Mouse (Mus musculus) T-cell, adult 2 months (primary cell): Measurements from ENCODE around the gene Sh3bp2.

Experiments
- DNase-seq: peaks from one replicate; pipeline ENCODE4 v3.0.0; 2022; ENCODE audit warnings: low spot score

Gene Sh3bp2

DNA sequence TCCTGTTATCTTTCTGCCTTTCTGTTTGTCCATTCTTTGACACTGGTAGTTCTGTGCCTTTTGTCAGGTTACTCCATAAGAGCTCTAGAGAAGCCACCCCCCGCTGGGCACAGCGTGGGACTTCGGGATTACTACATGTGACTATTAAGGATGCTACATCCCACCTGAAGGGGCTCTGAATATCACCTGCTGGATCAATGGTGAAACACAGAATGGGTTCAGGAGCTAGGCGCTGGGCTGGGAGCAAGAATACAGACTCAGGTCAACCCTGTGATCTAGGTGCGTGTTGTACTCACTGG is 788 bp downstream of the Sh3bp2 start:
- no peak for DNase-seq

GRCm38 (mm10) chr5:34527352-34527751 is 1.7 kb downstream of the Sh3bp2 start:
- DNase-seq: no peak

- no peak for DNase-seq
These were observed 3.1 kb downstream of the Sh3bp2 start for GRCm38 (mm10) chr5:34528724-34529123.

- DNase-seq: no peak
These were observed 4.5 kb downstream of the Sh3bp2 start for GRCm38 (mm10) chr5:34530116-34530515.

DNA sequence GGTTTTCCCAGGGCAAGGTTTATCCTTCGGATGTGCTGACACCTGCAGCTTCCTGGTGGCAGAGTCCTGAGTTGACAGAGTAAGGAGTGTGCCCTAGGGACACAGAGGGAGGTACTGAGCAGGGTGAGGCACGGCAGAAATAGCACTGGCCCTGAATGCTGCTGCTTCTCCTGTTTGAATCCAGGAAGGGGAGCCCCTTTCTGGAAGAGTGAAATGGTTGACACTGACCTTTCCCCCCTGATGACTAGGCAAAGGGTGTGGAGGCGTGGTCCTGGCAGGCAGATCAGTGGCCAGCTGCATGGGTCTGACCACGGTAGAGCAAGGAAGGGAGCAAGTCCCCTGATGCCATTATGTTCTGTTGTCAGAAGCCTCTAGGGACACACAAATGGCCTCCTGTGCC is 5.0 kb downstream of the Sh3bp2 start:
- DNase-seq: no peak

- DNase-seq: no peak
These were observed 7.4 kb downstream of the Sh3bp2 start for GRCm38 (mm10) chr5:34533066-34533465.

DNA sequence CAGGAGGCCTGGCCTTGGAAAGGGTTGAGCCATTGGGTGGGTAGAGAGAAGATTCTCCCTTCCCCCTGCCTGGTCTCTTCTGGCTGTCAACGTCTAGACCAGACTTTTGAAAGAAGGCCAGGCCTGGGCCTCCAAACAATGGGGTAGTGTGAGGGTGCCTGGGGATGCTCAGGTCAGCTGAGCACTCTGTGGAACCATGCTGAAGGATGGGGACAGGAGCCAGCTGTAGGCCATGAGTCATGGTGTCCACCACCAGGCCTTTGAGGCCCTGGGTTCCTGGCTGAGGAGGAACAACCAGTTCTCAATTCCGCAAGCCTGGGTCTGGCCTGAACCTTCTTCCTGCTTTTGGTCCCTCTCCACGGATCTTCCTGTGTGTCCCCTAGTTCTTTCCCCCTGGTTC is 8.2 kb downstream of the Sh3bp2 start:
- no peak for DNase-seq

DNA sequence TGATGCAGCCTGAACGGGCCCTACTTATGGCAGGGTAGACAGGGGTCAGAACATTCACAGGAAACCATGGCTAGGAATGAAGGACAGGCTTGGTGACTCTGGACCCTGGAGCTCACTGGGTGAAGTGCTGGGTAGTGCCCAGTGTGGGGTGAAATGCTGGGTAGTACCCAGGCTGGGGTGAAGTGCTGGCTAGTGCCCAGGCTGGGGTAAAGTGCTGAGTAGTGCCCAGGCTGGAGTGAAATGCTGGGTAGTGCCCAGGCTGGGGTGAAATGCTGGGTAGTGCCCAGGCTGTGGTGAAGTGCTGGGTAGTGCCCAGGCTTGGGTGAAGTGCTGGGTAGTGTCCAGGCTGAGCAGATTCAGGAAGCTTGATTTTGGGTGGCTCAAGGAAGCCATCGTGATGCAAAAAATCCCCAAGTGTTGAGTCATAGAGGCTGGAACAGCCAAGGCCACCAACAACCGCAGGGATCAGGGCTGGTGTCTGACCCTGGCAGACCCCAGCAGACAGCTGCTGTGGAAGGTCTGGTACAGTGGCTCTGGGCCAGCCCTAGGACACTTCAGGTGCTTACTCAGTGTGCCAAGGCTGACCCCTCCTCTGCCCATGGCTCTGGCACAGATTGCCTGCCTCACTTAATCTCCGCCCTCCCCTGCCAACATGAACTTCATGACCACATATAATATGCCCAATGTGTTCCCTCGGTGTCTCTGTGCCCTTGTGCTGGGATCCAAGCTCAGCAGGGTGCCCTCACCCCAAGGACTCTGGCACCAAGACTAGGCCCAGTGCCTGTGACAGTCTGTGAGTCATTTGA is 9.3 kb downstream of the Sh3bp2 start:
- DNase-seq: no peak

DNA sequence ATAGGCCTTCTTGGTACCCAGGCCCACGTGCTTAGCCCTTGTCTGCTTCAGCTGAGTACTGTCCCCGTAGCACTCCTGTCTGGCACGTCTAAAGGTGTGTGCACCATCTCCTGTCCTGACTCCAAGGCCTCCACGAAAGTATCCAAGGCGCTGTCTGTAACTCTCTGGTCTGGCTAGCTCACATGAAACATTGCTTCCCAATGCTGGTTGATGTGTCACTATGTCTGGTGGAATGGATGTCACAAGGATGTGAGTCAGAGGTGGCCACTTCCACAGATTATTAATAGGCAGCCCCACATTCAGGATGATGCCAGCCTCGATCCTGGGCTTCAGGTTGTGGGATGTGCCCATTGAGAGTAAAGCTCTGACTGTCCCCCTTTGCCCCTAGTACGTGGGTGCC is 10.2 kb downstream of the Sh3bp2 start:
- no peak for DNase-seq

DNA sequence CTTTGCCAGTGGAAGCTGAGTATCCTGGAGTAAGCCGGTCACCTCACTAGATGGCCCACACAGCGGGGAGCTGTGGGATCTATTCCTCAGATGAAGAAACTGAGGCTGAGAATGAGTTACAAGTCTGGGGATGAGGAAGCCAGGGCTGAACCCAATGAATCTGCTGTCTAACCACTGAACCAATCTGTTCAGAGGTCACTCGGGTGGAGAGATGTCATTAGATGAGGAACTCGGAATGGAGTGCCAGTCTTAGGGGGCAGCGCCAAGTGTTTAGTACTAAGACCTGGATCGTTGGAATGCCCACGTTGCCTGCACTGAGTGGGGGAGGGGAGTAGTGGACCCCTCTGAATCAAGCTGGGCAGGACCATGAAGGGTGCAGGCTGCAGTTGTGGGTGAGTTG is 12.4 kb downstream of the Sh3bp2 start:
- no peak for DNase-seq

DNA sequence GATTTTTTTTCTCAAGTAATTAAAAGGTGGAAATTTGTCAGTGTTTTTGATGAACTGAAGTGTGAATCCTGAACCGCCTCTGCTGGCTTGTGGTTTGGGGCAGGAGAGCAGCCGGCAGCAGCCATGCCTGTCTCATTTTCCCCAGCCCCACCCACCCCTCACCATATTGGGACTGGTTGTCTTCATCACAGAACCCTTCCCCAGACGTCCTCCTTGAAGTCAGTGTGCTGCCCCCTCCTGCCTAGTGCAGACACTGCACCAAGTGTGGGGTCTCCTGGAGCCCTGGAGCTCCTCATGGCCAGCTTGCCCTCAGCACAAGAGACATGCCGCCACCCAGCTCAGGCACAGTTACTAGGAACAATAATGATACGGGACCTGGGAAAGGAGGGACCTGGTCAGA is 12.9 kb downstream of the Sh3bp2 start:
- DNase-seq: peak; percentile 73

- DNase-seq: no peak
These were observed 13.5 kb downstream of the Sh3bp2 start for GRCm38 (mm10) chr5:34539121-34539520.

DNA sequence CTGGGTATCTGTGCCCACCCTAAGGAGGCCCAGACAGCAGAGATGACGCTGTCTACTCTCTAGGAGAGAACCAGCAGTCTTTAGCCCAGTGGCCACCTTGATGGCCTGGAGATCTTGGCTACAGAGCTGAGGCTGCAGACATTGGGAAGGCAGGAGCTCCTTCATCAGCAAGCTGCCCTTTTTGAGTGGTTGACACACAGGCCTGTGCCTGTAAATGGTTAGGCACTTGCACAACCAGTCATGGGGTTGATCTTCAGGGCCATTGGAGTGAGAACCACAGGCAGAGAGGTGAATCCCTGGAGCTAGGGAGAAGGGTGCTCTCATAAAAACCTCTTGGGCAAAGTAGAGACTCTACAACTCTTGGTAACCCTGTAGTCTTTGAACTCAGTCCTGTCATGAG is 16.5 kb downstream of the Sh3bp2 start:
- no peak for DNase-seq

- no peak for DNase-seq
These were observed 17.5 kb downstream of the Sh3bp2 start for GRCm38 (mm10) chr5:34543114-34543513.

- peak; percentile 51 for DNase-seq
These were observed 21.8 kb downstream of the Sh3bp2 start for GRCm38 (mm10) chr5:34547410-34547809.

GRCm38 (mm10) chr5:34549135-34549482 is 23.5 kb downstream of the Sh3bp2 start:
- no peak for DNase-seq

GRCm38 (mm10) chr5:34549483-34550221 is 24.0 kb downstream of the Sh3bp2 start:
- peak; percentile 32 for DNase-seq

DNA sequence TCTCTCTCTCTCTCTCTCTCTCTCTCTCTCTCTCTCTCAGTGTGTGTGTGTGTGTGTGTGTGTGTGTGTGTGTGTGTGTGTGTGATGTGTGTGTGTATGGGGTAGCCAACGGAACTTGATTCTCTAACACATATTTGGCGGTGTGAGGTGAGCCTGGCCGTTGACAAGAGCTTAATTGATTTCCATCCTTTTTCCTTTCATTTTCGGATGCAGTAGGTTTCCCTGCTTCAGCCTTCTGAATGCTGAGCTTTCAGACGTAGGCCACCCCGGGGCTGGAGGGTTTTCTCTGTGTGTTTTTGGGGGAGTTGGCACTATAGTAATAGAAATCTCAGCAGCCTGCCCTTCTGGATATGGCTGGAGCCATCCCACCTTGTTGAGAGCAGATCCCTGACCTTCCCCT is 24.6 kb downstream of the Sh3bp2 start:
- no peak for DNase-seq

DNA sequence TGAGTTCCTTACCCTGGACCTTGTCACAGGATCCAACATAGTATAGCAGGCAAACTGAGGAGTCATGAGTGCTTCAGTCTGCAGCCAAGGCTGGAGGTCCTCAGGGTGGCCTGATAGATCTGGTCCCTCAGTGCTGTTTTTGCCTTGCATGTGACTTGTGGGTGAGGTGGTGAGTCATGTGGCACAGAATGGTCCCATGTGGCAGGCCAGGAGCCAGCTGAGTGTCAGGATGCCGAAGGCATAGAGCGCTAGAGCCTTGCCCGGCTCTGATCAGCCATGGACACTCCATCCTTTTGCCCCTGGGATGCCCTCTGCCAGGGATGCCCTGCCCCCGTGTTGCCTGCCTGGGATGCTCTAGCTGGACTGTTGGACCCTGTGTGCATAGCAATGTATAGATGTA is 26.2 kb downstream of the Sh3bp2 start:
- no peak for DNase-seq

DNA sequence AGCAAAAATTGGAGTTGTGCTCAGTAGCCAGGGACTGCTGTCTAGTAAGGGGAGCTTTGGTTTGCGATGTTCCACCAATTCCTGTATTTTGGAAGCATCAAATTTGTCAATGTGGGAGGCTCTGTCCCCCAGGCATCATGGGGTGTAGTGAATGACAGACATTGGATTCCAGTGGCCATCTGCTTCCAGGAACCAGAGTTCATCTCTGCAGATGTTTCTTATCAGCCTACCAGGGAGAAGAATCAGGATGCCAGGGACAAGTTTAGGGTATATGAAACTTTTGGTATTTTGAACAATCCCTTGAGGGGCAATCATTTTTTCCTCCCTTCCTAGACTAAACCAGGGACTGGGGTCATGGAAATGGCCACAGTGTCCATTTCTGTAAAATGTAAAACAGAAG is 38.2 kb downstream of the Sh3bp2 start:
- no peak for DNase-seq

GRCm38 (mm10) chr5:34564291-34564690 is 38.7 kb downstream of the Sh3bp2 start:
- no peak for DNase-seq

DNA sequence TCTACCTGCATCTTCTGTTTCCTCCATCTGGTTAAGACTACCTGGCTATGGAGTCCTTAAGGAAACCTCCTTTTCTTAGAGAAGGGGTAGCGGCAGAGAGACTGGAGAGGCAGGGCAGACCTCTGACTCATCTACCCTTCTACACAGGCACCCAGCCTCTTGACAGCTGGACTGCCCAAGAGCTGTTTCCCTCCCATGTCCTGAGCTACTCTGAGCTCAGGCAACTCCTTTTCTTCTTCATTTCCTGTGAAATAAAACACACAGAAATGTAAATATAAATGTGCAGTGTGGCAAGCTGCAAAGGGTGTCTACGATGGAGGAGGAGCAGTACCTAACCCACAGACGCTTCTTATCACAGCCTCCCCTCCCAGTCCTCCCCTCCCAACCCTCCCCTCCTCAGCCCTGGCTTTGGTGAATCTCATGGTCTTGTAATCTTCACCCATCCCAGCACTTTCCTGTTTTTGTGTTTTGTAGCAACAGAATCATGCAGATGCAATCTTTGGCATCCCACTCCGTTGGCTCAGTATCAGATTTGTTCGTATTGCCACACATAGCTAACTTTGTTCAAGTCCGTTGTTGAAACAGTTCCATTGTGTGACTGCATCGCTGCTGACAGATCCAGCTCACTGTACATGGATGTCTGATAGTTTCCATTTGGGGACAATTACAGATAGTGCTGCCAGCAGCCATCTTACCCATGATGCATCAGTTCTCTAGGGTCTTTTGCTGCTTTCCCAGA is 40.1 kb downstream of the Sh3bp2 start:
- no peak for DNase-seq

- no peak for DNase-seq
These were observed 45.9 kb downstream of the Sh3bp2 start for GRCm38 (mm10) chr5:34571551-34571950.
